Mouse (Mus musculus) midbrain, postnatal 0 days (tissue): ENCODE data around the gene Ift46. TPM values are rescaled to one million over a fixed set of nuclear protein-coding genes. Genes with fewer than 3 reads are reported as not detected.

Experiments
- ATAC-seq: fragments of 200-750 bp; cut with Nextera tagmentation; 2 replicates; pipeline ENCODE4 v1.8.0; 2017; ENCODE audit warnings: moderate number of reproducible peaks, mild to moderate bottlenecking, moderate TSS enrichment, moderate library complexity; ENCODE audit not compliant: low FRiP score
- DNase-seq: peaks from one replicate; pipeline ENCODE4 v3.0.0-alpha.2; 2015; ENCODE audit warnings: low spot score
- H3K27ac ChIP-seq: fragments of 300-500 bp; sonication (generic); 2 replicates; pipeline ENCODE4 v1.5.1; 2014; ENCODE audit warnings: low read depth, mild to moderate bottlenecking, low read length, mixed read lengths
- H3K27me3 ChIP-seq: fragments of 300-500 bp; sonication (generic); 2 replicates; pipeline ENCODE4 v1.6.1; 2014; ENCODE audit warnings: low read length, control low read depth, mixed read lengths; ENCODE audit not compliant: insufficient read depth
- H3K36me3 ChIP-seq: fragments of 300-500 bp; sonication (generic); 2 replicates; pipeline ENCODE4 v1.6.1; 2014; ENCODE audit warnings: low read length, control low read depth, mixed read lengths; ENCODE audit not compliant: insufficient read depth
- H3K4me1 ChIP-seq: fragments of 300-500 bp; sonication (generic); 2 replicates; pipeline ENCODE4 v1.6.1; 2014; ENCODE audit warnings: mild to moderate bottlenecking, control low read depth, antibody characterized with exemption, low read length, mixed read lengths; ENCODE audit not compliant: insufficient read depth
- H3K4me2 ChIP-seq: fragments of 300-500 bp; sonication (generic); 2 replicates; pipeline ENCODE4 v1.6.1; 2014; ENCODE audit warnings: low read depth, mild to moderate bottlenecking, low read length, mixed read lengths; ENCODE audit not compliant: poor library complexity, severe bottlenecking
- H3K4me3 ChIP-seq: fragments of 300-500 bp; sonication (generic); 2 replicates; pipeline ENCODE4 v1.5.1; 2014; ENCODE audit warnings: low read depth, mild to moderate bottlenecking, low read length, moderate library complexity
- H3K9ac ChIP-seq: fragments of 300-500 bp; sonication (generic); replicated peaks from 2 replicates; pipeline ENCODE4 v1.6.1; 2014; ENCODE audit warnings: mild to moderate bottlenecking, low read length, moderate library complexity, mixed read lengths; ENCODE audit not compliant: poor library complexity, severe bottlenecking
- H3K9me3 ChIP-seq: fragments of 300-500 bp; sonication (generic); 2 replicates; pipeline ENCODE4 v1.6.1; 2016; ENCODE audit warnings: low read length, control low read depth
- CTCF ChIP-seq: IDR thresholded peaks from 2 replicates; pipeline ENCODE4 v1.5.1; 2016; ENCODE audit warnings: antibody characterized with exemption, mild to moderate bottlenecking
- WGBS: fragments of 180-500 bp; shearing (Covaris S2); extraction: QIAGEN DNeasy Blood & Tissue Kit; methylation state at CpG from one replicate; pipeline ENCODE4 v1.1.7; 2014; 5-methylcytosine and 5-hydroxymethylcytosine counted together
- polyA plus RNA-seq: library from polyadenylated mRNA; unstranded; fragments of >200 nt; fragmentation: Nextera tagmentation; extraction: Ambion mirVana; gene quantifications from 2 replicates; pipeline ENCODE4 v1.2.1, GENCODE M21; 2015
- total RNA-seq: library from RNA; depleted of rRNA; stranded (reverse); fragments of >200 nt; gene quantifications from 2 replicates; pipeline ENCODE4 v1.2.3, GENCODE M21; 2014; rRNA removed

Ift46 gene
- total RNA-seq (64.8 and 72.1 TPM in 2 replicates), polyA plus RNA-seq (151 and 170 TPM in 2 replicates)

GRCm38 (mm10) chr9:44767101-44768028, at the start of gene Ift46, which contains the start of gene Arcn1:
Gene Ift46, plus strand, starts transcription at chr9:44767908.
Gene Arcn1, minus strand, starts transcription at chr9:44767845.
- WGBS = under 1% methylated on average over 80 of the region's 82 CpGs
- TF ChIP-seq CTCF = no peak; the same call in 1 of the 2 replicates
- peak within 1 kb of the TSS; percentile 100 for H3K4me3 ChIP-seq
- H3K36me3 ChIP-seq = no peaks in the 10 kb centered on the region
- no peaks in the 10 kb centered on the region for H3K27me3 ChIP-seq
- H3K4me2 ChIP-seq = peak within 1 kb of the TSS; percentile 71
- DNase-seq (peak; percentile 94), ATAC-seq (peak; percentile 91)
- peak within 1 kb of the TSS; percentile 94 for H3K27ac ChIP-seq
- peaks cover 6% of the 10 kb centered on the region; the same call in 1 of the 2 replicates for H3K4me1 ChIP-seq
- H3K9ac ChIP-seq = peak within 1 kb of the TSS; percentile 98
- no peaks in the 10 kb centered on the region for H3K9me3 ChIP-seq

GRCm38 (mm10) chr9:44718937-44719631, 48.6 kb upstream of the Ift46 start:
- Histone ChIP-seq H3K4me2 (peak overlapping the region; percentile 88; the same call in 1 of the 2 replicates), H3K4me1 (peaks cover 17% of the 10 kb centered on the region), H3K9me3 (no peaks in the 10 kb centered on the region), H3K4me3 (no peak overlapping the region), H3K27ac (no peak overlapping the region), H3K9ac (no peak overlapping the region), H3K27me3 (no peaks in the 10 kb centered on the region), H3K36me3 (peaks cover 24% of the 10 kb centered on the region)
- no peak for TF ChIP-seq CTCF
- DNase-seq (peak; percentile 41), ATAC-seq (no peak)
- WGBS = 79% methylated on average over 12 of the region's 12 CpGs

GRCm38 (mm10) chr9:44719632-44720357, 47.9 kb upstream of the Ift46 start:
- H3K9me3 ChIP-seq = no peaks in the 10 kb centered on the region
- peaks cover 19% of the 10 kb centered on the region for H3K4me1 ChIP-seq
- DNase-seq (peak; percentile 77), ATAC-seq (no peak; the same call in 1 of the 2 replicates)
- H3K4me2 ChIP-seq = peak overlapping the region; percentile 88
- H3K9ac ChIP-seq = peak overlapping the region; percentile 94
- TF ChIP-seq CTCF = no peak
- H3K36me3 ChIP-seq = peaks cover 23% of the 10 kb centered on the region
- H3K27ac ChIP-seq = peak overlapping the region; percentile 78; the same call in 1 of the 2 replicates
- WGBS = 75% methylated on average over 8 of the region's 8 CpGs
- peak overlapping the region; percentile 72 for H3K4me3 ChIP-seq
- H3K27me3 ChIP-seq = no peaks in the 10 kb centered on the region

GRCm38 (mm10) chr9:44720358-44721153, 47.2 kb upstream of the Ift46 start:
- H3K36me3 ChIP-seq = peaks cover 15% of the 10 kb centered on the region
- H3K27me3 ChIP-seq = no peaks in the 10 kb centered on the region
- peak overlapping the region; percentile 94 for H3K9ac ChIP-seq
- peak overlapping the region; percentile 88 for H3K4me2 ChIP-seq
- H3K4me1 ChIP-seq = peaks cover 26% of the 10 kb centered on the region
- peak; percentile 17 for ATAC-seq
- no peaks in the 10 kb centered on the region for H3K9me3 ChIP-seq
- H3K4me3 ChIP-seq = peak overlapping the region; percentile 72
- DNase-seq = peak; percentile 52
- peak overlapping the region; percentile 78 for H3K27ac ChIP-seq
- WGBS = 13% methylated on average over 9 of the region's 9 CpGs
- TF ChIP-seq CTCF = peak; percentile 2; the same call in 1 of the 2 replicates
